21 mouse cellular contexts compared by ENCODE assay signal in genomic region chr19:24633008-24633407, GRCm38 (mm10). TPM values are rescaled to one million over a fixed set of nuclear protein-coding genes. Genes with fewer than 3 reads are reported as not detected.
"Had no signal": no experiment of that assay in that cellular context is flagged by ENCODE, and none has a peak within 500 bp of the region (broad histone marks: within the 10 kb centered on the region; RNA-seq: fewer than 3 reads in every experiment).

No protein-coding gene starts in this region.

- DNase-seq: lung, adult 18-20 months; lung, embryonic 14.5 days; lung, postnatal 10 days; lung, postnatal 4 days; midbrain, embryonic 14.5 days; retina, postnatal 1 day; right cerebral cortex, adult 18-20 months; right cerebral cortex, postnatal 25 days; right cerebral cortex, postnatal 4 days; spleen, adult 18-20 months; thymus, adult 2 months; thymus, postnatal 25 days; thymus, postnatal 4 days had no signal

- H3K4me3 ChIP-seq: midbrain, embryonic 10.5 days; midbrain, embryonic 12.5 days; myocyte; neural tube, embryonic 13.5 days; neural tube, embryonic 15.5 days had no signal

- ATAC-seq: midbrain, embryonic 16.5 days had no signal

- H3K36me3 ChIP-seq: midbrain, embryonic 10.5 days; midbrain, embryonic 12.5 days; neural tube, embryonic 13.5 days; neural tube, embryonic 15.5 days had no signal

- H3K4me2 ChIP-seq: lung, embryonic 14.5 days; midbrain, embryonic 12.5 days; neural tube, embryonic 13.5 days; neural tube, embryonic 15.5 days had no signal

- H3K9me3 ChIP-seq: midbrain, embryonic 10.5 days; midbrain, embryonic 12.5 days; neural tube, embryonic 13.5 days; neural tube, embryonic 15.5 days had no signal

- H3K4me1 ChIP-seq: midbrain, embryonic 10.5 days; midbrain, embryonic 12.5 days; neural tube, embryonic 13.5 days; neural tube, embryonic 15.5 days had no signal

- H3K9ac ChIP-seq: lung, embryonic 14.5 days; midbrain, embryonic 12.5 days; neural tube, embryonic 13.5 days; neural tube, embryonic 15.5 days had no signal

- H3K27ac ChIP-seq: midbrain, embryonic 10.5 days; midbrain, embryonic 12.5 days; neural tube, embryonic 13.5 days; neural tube, embryonic 15.5 days had no signal

- H3K27me3 ChIP-seq: neural tube, embryonic 15.5 days had no signal

RNA-seq across cellular contexts. Expression of gene Tmem252, which starts 40.8 kb away (rescaled TPM):
- total RNA-seq: megakaryocyte, adult 5-6 weeks; megakaryocyte-erythroid progenitor cell, adult 5-6 weeks had no signal
